Mouse (Mus musculus) naive thymus-derived CD4-positive, alpha-beta T cell, adult 2 months (primary cell): ENCODE data around the gene Inca1.
A peak's percentile ranks its signal among the peaks of the same experiment; 100 is the strongest.

Source experiments
- DNase-seq: peaks from one replicate; pipeline ENCODE4 v3.0.0-alpha.2; 2011; ENCODE audit warnings: low read depth

Inca1 gene

GRCm38 (mm10) chr11:70668771-70669505 is 31.0 kb downstream of the Inca1 start, which contains the start of gene Spag7:
TSS of gene Spag7 (minus strand) at chr11:70669416.
- peak; percentile 98 for DNase-seq

GRCm38 (mm10) chr11:70668335-70668770 is 31.6 kb downstream of the Inca1 start:
- no peak for DNase-seq

DNA sequence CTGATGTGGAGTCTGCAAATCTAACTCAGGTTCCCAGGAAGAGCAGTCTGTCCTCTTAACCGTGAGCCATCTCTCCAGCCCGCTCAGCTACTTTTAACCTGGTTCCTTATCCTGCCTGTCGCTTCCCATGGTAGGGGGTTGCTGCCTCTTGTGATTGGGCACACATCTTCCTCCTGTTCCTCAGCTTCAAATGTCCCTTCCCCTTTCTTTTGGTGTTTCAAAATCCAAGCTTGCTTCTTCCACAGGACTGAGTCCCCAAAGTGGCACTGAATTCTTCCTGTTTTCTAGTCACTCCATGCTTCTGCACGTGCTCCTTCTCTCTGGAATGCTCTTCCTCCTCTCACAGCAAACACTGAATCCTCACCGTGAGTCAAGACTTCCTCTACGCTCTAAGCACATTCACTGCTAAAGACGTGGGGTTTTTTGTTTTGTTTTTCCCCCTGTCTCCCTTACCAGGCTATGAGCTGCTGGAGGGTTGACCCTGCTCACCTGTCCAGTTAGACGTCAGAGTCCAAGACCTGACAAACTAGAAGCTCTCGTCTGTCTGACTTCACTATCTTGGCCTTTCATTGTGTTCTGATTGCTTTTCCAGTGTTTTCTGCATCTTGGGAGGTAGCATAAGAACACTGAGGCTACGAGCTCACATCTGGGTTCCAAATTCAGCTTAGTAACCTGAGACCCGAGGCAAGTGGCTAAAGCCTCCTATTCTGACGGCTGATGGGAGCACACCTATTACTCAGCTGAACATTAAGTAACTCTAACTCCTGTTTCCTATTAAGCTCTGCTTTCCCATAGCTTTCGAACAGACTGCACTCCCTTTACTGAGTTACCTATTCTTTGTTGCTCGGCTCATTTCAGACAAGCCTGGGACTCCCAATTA is 32.4 kb downstream of the Inca1 start:
- DNase-seq, result peak; percentile 24

GRCm38 (mm10) chr11:70666687-70667086 is 33.3 kb downstream of the Inca1 start:
- DNase-seq, result no peak

- peak; percentile 27 for DNase-seq
Observed at GRCm38 (mm10) chr11:70664741-70665140, 35.2 kb downstream of the Inca1 start.

DNA sequence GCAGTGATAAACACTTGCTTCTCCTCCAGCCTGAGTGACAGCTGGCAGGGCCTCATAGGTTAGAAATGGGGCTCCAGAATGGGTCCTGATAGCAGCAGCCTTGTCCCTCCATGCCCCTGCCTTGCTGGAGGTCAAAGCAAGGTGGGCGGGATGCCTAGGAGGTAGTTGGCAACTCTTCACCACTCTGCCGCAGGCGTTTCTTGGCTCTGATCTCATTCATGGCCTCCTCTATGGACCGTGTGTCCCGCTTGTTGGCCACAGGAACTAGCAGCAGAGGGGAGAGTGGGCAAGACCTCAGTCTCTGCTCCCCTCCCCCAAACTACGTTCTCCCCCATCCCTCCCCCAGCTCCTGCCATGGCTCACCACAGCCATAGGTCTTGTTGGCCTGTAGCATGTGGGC is 36.0 kb downstream of the Inca1 start:
- DNase-seq, result no peak

DNA sequence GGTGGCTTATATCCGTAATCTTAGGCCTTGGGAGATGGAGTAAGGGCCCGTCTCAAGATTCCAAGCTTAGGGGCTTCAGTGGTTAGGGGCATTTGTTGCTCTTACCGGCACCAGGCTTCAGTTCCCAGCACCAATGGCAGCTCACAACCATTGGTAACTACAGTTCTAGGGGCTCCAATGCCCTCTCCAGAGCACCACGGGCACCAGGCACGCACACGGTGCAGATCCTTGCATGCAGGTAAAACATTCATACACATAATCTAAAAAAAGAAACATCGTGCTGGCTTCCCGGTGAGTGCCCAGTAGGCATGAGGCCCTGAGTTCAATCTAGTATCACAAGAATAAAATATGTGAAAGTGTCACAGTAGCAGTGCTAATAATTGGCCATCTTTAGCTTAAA is 36.9 kb downstream of the Inca1 start:
- DNase-seq, result no peak

DNA sequence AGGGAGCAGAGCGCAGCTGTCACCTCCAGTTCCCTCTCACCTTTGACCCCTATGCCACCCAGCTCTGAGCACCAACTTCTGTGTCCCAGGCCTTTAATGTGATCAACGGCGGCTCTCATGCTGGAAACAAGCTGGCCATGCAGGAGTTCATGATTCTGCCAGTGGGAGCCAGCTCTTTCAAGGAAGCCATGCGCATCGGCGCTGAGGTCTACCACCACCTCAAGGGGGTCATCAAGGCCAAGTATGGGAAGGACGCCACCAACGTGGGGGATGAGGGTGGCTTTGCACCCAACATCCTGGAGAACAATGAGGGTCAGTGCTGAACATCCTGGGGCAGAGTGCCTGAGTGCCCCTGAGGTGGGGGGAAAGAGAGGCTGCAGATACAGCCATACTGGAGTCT is 39.4 kb downstream of the Inca1 start:
- no peak for DNase-seq

DNA sequence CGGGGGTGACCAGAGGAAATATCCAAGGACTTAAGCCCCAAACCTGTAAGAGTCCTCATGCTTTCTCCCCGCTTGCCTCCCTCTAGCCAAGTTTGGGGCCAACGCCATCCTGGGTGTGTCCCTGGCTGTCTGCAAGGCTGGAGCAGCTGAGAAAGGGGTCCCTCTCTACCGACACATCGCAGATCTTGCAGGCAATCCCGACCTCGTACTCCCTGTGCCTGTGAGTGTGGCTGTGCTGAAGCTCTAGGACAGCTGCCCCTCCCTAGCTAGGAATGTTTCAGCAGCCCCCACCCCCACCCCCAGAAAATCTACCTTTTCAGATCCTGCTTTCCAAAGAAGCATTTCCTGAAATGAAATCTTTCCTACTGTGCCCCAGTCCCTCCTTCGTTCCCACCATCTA is 41.0 kb downstream of the Inca1 start:
- no peak for DNase-seq

GRCm38 (mm10) chr11:70658521-70658920 is 41.4 kb downstream of the Inca1 start:
- no peak for DNase-seq

- no peak for DNase-seq
Observed at GRCm38 (mm10) chr11:70657991-70658390, 42.0 kb downstream of the Inca1 start.

GRCm38 (mm10) chr11:70657573-70657972 is 42.4 kb downstream of the Inca1 start:
- no peak for DNase-seq

DNA sequence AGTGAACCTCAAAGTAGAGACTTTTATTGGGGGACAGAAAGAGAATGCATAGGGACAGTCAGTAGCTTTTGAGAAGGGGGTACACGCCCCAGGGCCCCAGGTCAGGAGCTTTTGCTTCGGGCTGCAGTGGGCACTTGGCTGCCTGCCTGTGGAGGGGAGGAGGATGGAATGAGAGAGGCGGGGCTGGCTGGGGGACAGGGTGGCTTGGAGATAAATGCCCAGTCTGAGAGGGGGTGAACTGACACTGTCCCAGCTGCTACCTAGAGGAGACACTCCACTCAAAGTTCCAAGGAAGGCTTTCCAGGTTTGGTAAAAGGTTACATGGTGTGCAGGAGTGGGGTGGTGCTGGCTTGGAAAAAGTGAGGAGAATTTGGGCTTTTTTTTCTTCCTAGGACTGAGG is 43.0 kb downstream of the Inca1 start, which contains the start of gene Eno3:
Eno3 (plus strand) TSS at position 239 of the 400 bp plus-strand sequence.
- DNase-seq, result no peak

DNA sequence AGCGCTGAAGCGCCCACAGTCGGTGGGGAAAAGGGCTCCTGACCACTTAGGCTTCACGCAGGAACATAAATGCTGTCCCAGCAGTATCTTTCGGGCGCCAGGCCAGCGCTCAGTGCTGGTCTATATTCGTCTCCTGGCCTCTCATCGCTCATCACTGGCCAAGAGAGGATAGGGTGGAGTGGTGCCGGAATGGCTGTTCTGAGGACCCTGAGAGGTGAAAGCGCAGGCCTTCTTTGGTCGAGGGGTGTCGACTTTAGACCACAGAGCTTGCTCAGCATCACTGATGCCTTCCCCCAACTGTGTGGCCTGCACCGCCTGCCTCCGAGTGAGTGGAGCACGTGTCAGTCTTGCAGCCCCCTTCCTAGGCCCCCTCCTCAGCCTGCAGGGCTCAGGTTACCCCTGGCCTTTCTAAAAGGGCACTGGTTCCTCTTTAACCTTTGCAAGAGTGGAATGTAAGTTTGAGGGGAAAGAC is 43.5 kb downstream of the Inca1 start:
- peak; percentile 37 for DNase-seq

- no peak for DNase-seq
Observed at GRCm38 (mm10) chr11:70655571-70656455, 44.1 kb downstream of the Inca1 start.

GRCm38 (mm10) chr11:70654923-70655570 is 44.9 kb downstream of the Inca1 start:
- peak; percentile 88 for DNase-seq

- DNase-seq, result peak; percentile 92
Observed at GRCm38 (mm10) chr11:70654198-70654922, 45.6 kb downstream of the Inca1 start, which contains the start of gene Pfn1. TSS of gene Pfn1 (minus strand) at chr11:70654644.

DNA sequence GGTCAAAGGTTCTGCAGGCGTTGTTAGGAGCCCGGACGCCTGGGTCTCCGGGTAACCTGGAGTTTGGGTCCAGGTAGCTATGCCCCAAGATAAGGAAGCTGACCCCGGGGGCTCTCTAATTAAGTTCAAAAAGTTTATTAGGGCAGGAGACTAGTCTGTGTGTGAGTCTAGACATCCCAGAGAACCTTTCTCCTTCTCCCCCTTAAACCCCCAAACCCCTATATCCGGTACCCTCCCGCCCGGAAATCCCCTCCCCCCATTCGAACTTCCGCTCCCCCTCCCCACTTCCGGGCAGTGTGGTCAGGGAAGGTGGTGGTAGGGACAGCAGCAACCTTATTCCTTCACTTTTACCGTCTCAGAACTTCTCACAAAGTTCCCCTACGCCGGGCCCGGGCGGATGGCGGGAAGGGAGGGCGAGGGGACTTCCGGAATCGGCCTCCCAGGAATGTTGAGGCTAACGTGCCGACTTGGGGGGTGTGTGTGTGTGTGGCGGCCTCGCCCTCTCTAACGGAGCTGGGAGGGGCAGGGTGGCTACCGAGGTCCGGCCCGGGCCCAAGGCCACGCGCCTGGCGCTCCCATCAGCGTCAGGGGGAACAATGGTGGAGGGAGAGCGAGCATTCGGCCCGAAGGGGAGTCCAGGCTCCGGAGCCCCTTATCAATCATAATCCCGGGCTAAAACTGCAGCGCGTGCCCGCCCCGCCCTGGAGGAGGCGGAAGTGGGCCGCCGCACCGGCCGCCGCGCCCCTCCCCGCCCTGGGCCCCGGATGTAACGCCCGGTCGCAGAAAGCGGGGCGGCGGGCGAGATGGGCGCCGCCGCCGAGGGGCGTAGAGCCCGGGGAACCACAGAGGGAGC is 46.4 kb downstream of the Inca1 start:
- peak; percentile 84 for DNase-seq

- DNase-seq, result peak; percentile 72
Observed at GRCm38 (mm10) chr11:70652884-70653344, 47.0 kb downstream of the Inca1 start.
